Mouse (Mus musculus) heart, adult 2 months (tissue): ENCODE measurements at regions not wholly inside any gene's neighbourhood (a gene's known extent, or its start where the extent isn't known, plus 50 kb on each side); places are given as distances from the start of the nearest gene placed in this dataset.

Source experiments
- CTCF ChIP-seq: fragments of 200-600 bp; IDR thresholded peaks from 2 replicates; pipeline ENCODE4 v1.8.1; 2022; ENCODE audit warnings: antibody characterized with exemption, mild to moderate bottlenecking, moderate library complexity
- EP300 ChIP-seq: fragments of 200-500 bp; IDR thresholded peaks from 2 replicates; pipeline ENCODE4 v1.6.1; 2011; ENCODE audit warnings: low read depth, low read length, control low read depth; ENCODE audit not compliant: insufficient read depth
- POLR2A ChIP-seq: fragments of 200-500 bp; IDR thresholded peaks from 2 replicates; pipeline ENCODE4 v1.6.1; 2011; ENCODE audit warnings: mild to moderate bottlenecking, low read depth, low read length, control low read depth; ENCODE audit not compliant: insufficient read depth

DNA sequence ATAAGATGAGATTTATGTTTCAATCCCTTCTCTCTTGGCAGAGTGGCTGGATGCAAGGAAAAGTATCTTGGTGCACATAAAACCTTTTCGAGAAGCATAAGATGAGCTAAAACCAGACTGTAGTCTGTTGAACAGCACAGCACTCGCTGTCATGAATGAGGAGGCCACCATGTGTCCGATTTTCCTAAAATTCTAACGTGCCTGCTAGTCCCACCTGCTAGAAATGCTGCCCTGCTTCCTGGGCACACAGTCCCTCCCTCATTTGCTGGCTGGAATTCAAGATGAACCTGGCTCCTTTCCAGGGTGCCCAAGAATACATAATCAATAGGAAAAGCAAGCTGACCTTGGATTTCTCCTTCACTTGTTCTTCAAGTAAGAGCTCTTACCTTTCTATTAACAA lies 501.4 kb upstream of the Map3k7 start:
- no peak for TF ChIP-seq CTCF
- no peak for TF ChIP-seq EP300
- no peak for TF ChIP-seq POLR2A
